Mouse (Mus musculus) testis, postnatal 10 days (tissue): ENCODE data around the gene B3galt6.
A peak's percentile ranks its signal among the peaks of the same experiment; 100 is the strongest.

Experiments
- DNase-seq: peaks from one replicate; pipeline ENCODE4 v3.0.0; 2021; ENCODE audit warnings: low spot score

B3galt6 gene

GRCm38 (mm10) chr4:155992241-155992905 lies at the start of gene B3galt6, which contains the start of gene Sdf4:
Gene B3galt6, minus strand, starts transcription at chr4:155992649.
Gene Sdf4, plus strand, starts transcription at chr4:155992872.
- DNase-seq = peak; percentile 91

DNA sequence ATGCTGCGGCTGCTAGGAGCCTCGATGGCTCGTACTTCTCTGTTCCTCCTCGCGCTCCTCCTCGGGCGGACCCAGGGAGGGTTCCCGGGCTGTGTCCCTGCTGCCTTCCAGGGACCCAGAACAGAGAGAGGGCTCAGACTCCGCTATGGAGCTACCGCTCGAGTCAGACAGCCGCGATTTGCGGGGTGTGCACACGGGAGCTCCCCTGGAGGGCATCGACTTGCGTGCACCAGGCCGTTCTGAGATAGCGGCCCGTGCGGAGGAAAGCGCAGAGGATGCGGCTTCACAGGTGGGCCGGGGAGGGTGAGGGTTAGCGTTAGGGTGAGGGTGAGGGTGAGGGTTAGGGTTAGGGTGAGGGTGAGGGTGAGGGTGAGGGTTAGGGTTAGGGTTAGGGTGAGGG lies 42.5 kb upstream of the B3galt6 start:
- peak; percentile 52 for DNase-seq

DNA sequence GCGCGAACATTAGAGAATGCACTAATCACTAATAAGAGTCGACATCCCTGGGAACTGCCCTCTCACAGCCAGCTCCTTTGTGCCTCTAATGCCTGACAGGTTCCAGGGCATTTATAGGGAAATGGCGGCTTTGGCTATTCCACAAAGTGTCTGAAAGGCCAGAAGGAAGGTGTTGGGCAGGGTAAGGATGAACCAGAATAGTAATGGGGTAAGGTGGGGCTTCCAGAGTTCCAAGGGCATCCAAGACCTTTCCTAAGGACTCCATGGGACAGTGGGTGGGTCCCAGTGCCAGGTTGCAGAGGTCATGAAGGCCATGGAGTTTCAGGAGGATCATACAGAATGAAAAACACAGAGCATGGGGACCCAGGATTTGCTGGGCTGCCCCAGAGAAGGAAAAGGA lies 41.9 kb upstream of the B3galt6 start:
- DNase-seq = no peak

DNA sequence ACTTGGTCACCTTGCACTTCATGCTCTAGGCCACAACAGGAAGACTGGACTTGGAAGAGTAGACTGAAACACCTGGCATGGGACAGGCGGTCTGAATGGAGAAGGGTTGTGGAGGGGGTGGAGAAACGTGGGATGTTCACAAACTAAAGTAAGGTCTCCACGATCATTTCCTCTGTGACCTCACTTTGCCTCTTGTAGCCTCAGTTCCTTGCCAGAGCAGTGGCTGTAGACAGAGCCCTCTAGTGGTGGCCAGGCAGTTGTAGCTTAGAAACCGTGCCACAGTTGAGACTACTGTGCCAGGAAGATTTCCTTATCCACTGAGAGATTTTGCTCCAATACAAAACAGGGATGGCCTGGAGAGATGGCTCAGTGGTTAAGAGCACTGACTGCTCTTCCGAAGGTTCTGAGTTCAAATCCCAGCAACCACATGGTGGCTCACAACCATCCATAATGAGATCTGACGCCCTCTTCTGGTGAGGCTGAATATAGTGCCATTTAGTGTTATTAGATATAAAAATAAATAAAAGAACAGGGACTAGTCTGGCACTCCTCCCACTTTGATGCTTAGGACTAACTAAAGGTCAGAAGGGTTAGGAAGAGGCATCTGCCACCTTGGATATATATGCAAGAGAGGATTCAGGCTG lies 41.1 kb upstream of the B3galt6 start:
- peak; percentile 49 for DNase-seq

DNA sequence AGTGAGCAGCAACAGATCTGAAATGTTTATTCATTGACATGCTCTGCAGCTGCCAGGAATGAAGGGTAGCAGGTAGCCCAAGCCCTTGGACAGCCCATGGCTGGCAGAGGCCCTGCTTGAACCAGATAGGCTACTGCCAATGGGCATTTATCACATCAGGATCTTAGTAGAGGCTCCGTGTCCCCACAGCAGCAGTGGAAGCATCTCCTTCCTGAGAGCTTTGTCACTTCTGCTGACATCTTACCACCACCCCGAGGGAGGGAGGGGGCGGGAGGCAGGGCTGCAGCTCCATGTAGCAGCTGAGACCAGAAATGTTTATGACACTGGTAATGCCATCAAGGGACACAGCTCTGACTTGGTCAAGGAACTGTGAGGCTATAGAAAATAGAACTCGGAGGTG lies 40.4 kb upstream of the B3galt6 start:
- peak; percentile 42 for DNase-seq

DNA sequence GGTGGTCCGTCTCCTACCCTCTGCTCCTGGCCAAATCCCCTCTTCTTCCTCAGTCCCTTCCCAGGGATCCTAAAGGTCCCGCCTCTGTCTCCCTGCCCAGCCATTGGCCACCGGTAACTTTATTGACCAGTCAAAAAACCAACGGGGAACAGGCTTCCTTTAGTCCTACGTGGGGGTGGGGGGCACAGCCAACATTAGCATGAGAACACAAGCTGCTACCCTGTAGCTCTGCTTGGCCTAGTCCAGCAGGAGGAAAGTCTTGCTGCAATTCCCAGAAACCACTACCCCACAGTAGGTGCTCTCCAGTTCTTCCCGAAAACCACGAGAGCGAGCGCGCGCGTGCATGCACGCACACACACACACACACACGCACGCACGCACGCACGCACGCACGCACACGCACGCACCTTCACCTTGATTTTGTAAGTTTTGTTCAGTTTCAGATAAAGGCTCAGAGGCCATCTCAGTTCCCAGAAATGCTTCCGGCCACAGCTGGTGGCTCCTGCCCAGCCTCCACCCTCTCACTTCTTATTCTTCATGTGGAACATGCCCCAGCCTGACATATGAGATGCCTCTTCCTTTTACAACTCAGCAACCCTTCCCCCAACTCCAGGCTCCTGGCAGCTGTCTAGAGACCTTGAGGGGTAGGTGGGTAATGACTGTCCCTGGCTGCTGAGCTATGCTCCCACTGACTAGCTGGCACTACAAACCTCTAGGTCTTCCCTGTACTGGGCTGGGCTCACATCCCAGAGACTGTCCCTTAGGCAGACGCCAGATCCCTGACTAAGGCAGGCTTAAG lies 39.3 kb upstream of the B3galt6 start:
- DNase-seq = peak; percentile 83

DNA sequence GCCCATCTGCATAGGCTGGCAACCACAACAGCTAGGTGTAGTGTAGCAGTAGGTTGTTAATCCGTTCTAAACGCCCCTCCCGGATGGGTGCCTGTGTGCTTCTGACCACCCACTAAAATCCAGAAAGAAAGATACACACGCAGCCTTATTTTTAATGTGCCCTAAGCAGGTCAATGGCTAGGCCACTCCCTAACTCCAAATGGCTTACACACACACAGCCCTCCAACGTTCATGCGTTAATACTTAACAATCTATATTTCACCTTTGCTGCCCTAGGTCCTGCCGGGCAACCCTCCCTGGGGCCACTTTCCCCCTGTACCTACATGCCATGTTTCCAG lies 38.8 kb upstream of the B3galt6 start:
- no peak for DNase-seq

DNA sequence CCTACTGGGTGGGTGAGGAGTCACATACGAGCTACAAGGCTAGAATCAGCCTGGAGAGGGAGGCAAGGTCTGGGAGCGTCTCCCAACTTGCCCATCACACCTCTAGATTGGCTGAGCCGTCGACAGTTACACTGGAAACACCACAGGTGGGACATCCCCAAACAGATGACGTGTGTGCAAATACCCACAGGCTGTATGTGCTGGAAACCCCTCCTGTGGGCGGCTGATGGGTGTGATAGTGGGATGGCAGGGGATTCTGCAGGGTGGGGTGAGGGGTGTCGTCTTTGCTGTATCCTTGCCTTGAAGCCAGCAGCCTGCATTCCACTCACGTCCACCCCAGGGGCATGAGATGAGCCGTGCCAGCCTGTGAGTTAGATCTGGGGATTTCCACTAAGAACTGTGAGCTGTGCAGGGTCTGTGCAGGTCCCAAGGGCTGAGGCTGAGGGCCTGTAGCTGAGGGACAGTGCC lies 38.2 kb upstream of the B3galt6 start:
- peak; percentile 40 for DNase-seq

- no peak for DNase-seq
Measured at GRCm38 (mm10) chr4:156028580-156028979, 36.1 kb upstream of the B3galt6 start.

- peak; percentile 56 for DNase-seq
Measured at GRCm38 (mm10) chr4:156026013-156026412, 33.6 kb upstream of the B3galt6 start, which contains the start of gene Tnfrsf18. Gene Tnfrsf18, plus strand, starts transcription at chr4:156026164.

GRCm38 (mm10) chr4:156024184-156024583 lies 31.7 kb upstream of the B3galt6 start:
- no peak for DNase-seq

GRCm38 (mm10) chr4:156023520-156023919 lies 31.1 kb upstream of the B3galt6 start:
- DNase-seq = no peak

DNA sequence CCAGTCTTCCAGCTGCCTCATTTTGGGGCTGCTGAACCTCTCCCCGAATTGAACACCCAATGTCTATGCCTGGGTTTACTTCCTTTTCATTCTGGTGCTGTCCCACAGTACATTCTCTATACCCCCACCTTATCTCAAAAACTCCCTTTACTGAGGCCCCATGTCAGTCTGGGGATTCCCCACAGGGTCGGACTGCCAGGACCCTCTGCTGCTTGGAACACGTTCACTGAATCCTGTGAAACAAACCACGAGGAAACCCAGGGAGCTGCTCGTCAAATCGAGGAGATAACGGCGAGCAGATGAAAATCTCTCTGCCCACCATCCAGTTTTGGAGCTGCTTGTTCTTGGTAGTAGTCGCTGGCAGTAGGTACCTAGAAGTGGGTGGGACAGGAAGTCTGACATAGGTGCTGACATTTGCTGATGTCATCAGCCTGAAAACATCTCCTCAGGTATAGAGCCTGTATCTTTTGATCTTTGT lies 29.5 kb upstream of the B3galt6 start:
- no peak for DNase-seq

DNA sequence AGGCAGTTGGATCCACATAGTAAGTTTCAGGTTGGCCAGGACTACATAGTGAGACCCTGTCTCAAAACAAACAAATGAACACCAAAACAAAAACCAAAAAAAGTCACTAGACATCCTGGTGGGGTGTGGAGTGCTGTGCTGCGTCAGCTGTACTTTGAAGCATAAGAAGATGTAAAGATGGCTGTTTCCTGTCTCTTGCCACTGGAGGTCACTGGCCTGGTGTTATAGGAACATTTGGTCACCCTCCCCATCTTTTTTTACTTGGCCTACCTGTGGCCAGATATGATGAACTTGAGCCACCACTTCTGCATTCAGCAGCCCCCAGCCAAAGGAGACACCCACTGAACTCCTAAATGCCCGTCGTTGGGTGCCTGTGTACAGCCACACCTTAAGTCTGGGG lies 28.9 kb upstream of the B3galt6 start:
- no peak for DNase-seq

DNA sequence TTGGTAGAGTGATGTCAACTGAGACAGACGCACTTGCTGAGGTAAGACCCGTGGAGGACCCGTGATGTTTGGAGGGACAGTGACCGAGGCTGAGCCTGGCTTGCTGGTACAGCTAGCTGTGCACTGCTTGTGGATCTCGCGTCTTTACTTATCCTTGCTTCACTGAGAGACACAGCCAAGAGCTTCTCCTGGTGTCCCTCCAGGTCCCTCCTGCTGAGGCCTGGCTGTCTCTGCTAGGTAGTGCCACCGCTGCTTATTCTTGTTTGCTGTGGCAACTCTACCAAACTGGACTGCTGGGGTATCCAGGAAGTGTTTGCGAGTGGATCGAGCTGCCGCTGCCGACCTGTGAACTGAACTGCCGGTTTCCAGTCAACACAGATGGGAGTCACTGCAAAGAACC lies 27.3 kb upstream of the B3galt6 start:
- no peak for DNase-seq

DNA sequence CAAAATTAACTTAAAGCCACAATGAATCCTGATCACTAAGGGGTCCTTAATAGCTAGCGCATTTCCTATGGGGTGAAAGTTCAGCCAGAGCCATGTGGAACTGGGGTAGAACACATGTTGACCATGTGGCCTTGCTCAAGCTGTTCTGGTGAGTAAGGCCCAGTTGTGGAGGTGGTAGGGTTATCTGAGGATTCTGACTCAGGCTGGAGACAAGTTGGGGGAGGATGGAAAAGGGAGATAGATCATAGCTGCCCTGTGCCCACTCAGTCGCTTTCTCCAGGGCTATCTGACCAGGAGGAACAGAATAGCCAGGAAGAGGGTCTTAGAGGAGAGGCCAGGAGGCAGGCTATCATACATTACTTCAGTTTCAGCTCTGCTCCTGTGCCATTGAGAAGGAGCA lies 22.0 kb upstream of the B3galt6 start:
- DNase-seq = no peak

DNA sequence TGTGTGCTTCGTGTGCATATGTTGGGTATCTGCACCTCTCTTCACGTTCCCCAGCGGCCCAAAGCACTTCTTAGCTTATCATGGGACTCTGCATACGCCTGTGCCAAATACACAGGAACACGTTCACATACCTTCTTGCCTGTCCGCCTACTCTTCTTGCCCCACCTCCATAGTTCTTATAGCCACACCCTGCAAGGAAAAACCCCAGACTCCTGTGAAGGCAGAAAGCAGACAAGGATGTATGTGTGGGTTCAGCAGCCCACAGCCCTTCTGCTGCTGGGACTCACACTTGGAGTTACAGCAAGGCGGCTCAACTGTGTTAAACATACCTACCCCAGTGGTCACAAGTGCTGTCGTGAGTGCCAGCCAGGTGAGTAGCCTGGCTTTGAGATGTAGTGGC lies 21.2 kb upstream of the B3galt6 start, which contains the start of gene Tnfrsf4:
Gene Tnfrsf4, plus strand, starts transcription at position 207 of the 400 bp plus-strand sequence.
- DNase-seq = no peak

DNA sequence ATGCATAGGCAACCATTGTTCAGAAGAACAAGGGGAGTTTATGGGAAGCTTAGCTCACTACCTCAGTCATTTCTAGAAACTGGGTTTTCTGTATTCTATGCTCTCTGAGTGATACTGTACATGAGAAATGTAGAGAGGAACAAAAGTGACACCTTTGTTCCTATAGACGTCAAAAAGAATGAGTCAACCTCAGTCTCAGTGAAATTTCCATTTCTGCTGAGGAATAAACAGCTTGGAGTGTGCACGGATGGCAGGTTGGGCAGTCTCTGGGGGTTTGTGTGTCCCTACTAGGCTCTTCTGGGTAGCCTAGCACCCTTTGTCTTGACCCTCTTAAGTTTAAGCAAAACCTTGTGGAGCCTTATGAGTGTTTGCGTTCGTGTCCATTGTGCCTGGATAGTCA lies 15.9 kb upstream of the B3galt6 start:
- DNase-seq = no peak

DNA sequence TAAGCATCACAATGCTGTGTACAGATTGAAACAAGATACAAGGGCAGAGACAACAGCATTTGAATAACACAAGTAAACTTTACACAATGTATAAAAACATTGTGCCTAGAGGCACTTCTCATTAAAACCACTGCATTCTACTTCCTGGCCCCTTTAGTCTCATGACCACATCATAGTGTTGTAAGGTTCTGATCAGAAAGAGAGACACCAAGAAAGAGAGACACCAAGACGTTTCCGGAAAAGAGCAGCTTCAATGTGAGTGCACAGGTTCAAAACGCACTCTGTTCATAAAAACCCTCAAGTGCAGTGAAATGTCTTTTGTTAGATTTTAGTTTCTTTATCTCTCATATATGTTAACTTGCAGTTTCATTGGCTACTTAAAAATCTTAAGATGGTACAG lies 11.7 kb upstream of the B3galt6 start:
- DNase-seq = no peak

GRCm38 (mm10) chr4:155993606-155994005 lies 1.2 kb upstream of the B3galt6 start:
- DNase-seq = no peak

DNA sequence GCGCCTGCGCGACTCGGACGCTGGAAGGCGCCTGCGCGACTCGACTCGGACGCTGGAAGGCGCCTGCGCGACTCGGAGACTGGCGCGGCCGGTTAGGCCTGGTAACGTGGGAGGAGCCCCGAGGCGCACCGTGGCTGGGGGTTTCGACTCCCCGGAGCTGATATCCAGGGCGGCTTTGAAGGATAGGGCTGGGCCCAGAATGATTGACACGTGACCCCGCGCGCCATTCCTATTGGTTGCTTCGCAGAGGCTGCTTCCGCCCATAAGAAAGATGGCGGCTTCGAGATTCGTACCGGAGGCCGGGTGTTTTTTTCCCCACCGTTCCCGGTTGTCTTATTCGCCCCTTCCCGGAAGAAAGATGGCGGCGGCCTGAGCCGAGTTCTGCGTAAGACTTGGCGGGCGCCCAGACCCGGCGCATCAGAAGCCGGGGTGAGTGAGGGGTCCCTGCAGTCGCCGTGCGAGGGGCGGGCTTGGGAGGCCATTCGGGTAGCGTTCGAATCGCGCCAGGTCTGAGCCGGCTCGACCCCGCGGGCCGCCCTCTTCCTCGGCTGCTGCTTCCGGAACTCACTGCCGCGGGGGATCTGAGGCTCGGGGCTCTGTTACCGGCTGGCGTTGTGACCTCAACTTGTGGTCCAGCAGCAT lies 578 bp upstream of the B3galt6 start:
- DNase-seq = peak; percentile 97

DNA sequence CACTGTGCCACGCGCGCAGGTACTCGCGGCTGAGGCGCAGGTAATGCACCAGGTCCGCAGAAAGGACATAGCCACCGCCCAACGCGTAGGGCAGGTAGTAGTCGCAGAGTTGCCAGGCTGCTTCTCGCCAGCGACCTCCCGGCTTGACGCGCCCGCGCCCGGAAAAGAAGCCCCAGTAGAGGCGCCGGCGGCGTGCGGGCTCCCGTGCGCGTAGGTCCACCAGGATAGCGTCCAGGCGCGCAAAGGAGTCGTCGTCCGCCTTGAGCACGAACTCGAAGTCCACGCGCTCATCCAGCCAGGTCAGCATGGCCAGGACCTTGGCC lies 580 bp downstream of the B3galt6 start:
- no peak for DNase-seq
